Mouse (Mus musculus) right cerebral cortex, postnatal 10 days (tissue): ENCODE data around the gene Serpina3k.
"Not testable (repeated sequence)": the region's sequence is repeated elsewhere in the genome, so short reads cannot be mapped to it uniquely, and the experiment has no call there.

Experiments
- DNase-seq, 2 experiments: peaks; one replicate each; pipeline ENCODE4 v3.0.0; 2021; ENCODE audit warnings: low spot score in 2 of 2

The Serpina3k gene

GRCm38 (mm10) chr12:104388477-104388876 is 50.2 kb downstream of the Serpina3k start:
- no peak for DNase-seq

GRCm38 (mm10) chr12:104391057-104391456 is 52.8 kb downstream of the Serpina3k start:
- DNase-seq: not testable (repeated sequence)
